Mouse (Mus musculus) megakaryocyte, adult 5-6 weeks (primary cell): Measurements from ENCODE around the gene Prdm16. TPM values are rescaled to one million over a fixed set of nuclear protein-coding genes. Genes with fewer than 3 reads are reported as not detected.

ENCODE experiments used
- ATAC-seq: 2 replicates; pipeline ENCODE4 v1.8.0; 2016; ENCODE audit warnings: mild to moderate bottlenecking, inconsistent platforms; ENCODE audit not compliant: poor library complexity, severe bottlenecking
- total RNA-seq, 2 experiments: library from RNA; stranded (forward) in 1 of 2; stranded (reverse) in 1 of 2; fragments of 153-499, 151-499 nt in 1 of 2; fragments of 221-1000, 200-1000 nt in 1 of 2; gene quantifications; 2 replicates each; pipeline versions ENCODE4 v1.2.3 to v1.2.4; 2015 to 2017

Prdm16 gene
- total RNA-seq, 2 experiments from 2014 or later = 0.73 to 0.85 TPM

DNA sequence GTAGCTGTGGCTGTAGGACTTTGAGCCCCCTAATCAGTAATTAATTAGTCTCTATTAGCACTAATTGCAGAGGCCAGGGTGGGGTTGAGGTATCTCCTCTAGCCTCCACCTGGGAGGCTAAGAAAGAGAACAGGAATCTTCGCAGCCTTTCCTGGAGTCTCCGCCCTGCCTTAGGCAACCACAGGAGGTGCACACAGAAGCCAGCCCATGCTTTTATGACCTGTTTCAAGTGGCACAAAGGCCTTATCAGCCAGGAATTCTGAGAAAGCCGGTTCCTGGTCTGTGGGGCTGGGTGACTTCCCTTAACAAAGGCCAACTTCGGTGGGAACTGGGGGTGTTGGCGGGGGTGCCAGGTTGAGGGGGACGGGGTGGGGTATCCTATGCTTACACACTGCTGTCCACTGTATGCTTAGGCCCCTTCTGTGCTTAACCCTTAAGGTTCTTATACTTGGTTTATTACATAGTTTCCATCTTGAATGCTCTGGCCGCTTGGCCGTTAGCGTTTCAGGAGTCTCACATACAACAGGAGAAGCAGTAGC is 276.8 kb downstream of the Prdm16 start:
- ATAC-seq = no peak

DNA sequence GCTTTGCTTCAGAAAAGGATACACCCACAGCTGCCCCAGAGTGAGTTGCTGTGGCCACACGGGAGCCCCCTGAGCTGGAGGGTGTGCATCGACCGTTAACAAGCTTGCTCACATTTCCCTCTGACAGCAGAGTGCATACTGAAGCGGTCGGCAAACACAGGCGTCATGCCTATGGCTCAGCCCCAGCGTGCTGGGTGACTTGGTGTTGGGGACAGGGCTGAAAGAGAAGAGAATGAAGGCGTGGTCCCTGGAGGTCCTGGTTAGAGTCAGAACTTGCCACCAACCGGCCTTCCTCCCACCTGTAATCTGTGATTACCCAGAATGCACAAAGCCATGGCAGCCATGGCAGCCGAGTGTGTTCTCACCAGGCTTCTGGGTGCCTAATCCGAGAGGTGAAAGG is 277.9 kb downstream of the Prdm16 start:
- ATAC-seq = no peak

DNA sequence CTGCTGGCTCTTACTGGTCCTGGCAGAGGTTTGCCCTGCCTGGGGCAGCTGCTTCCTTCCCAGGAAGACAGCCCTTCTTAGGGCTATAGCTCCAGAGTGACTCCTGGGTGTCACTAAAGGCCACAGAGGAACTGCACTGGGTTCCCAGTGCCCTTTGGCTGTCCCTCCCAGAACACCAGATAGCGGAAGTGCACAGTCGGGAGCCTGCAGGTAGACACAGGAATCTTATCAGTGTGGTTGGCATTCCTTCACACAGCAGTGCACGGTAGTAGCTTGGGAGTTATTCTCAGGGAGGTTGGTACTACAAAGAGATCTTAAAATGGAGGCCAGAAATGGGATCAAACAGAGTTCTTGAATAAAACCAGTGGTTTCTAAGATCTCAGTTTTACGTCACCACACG is 278.3 kb downstream of the Prdm16 start:
- no peak for ATAC-seq

DNA sequence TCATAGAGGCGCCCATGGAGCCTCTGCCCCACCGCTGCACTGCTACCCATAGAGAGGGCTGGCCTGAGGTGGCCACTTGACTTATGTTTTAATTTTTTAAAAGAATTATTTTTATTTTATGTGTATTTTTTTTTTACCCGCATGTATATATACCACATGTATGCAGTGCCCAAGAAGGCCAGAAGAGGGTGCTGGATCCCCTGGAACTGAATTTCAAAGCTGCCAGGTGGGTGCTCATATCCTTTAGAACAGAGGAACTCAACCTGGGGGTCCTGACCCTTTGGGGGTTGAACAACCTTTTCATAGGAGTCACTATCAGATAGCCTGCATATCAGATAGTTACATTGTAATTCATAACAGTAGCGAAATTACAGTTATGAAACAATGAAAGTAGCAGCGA is 281.3 kb downstream of the Prdm16 start:
- ATAC-seq = no peak

DNA sequence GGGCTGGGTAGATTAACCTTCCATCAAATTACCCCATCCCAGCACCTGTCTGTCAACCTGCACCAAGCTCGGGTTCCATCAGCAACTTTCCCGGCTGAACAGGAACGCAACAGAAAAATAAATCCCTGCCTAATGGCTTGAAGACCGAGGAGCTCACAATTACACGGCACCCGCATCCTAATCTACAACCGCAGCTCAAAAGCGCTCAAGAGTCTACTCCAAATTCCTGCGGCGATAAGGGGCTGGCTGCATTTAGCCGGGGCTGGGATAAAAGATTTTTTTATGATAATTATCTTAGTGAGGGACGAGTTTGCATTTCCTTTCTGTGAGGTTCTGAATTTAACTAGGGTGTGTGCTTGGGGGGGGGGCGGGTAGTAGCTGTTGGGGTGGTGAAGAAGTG is 284.4 kb downstream of the Prdm16 start:
- no peak for ATAC-seq

DNA sequence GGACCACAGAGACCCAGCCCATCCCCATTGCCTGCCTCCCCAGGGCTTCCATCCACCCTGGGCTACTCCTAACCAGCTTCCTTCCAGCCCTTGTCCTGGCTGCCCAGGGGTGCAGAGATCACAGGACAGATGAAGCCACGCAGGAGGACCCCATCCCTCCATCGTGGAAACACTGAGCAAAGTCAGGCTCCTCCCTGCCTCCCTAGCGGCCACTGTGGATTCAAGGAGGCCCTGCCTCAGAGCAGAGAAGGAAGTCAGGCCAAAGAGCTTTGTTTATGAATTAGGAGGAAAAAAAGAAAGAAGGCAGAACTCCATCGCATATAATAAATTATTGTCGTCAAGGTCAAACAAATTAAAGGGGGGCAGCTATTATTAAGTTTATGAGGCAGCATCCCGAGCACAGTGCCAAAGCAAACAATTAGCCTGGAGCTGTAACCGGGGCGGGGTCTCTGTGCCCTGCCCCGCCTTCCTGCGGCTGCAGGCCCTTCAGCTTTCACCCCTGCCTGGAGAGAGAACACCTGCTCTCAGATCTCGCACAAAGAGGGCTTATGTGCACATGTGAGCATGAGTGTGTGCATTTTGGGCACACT is 288.4 kb downstream of the Prdm16 start:
- ATAC-seq = no peak

DNA sequence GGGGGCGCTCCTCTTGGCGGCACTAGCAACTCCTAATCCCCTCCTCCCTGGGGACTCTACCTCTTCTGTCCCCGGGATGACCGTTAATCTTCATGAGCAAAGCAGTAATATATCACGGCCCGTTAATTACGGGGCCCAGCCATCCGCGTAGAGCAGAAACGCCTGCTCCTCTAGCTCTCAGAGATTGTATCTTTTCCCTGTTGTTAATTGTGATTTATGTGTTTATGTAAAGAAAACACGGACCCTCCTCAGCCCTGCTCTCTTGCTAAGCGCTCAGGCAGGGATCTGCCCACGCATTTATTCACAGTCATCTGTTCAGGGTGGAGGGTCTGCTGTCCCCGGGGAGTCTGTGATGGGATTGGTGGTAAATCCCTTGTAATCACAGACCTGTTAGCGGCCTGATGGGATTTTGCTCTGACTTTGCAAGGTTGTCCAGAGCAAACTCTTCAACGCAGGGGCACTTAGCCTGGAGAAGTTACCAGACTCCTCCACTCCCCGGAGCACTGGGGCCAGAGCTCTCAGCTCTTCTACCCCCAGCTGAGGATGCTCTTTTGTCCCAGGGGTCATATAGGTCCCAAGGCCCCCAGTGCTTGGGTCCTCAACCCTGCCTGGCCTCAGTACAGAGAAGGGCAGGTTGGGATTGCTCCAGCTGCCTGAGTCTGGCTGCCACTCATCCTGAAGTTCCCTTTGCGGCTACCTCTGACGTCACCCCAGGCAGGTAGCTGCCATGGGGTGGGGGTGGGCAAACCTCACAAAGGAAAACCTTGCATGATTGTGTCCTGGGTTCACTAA is 289.7 kb downstream of the Prdm16 start:
- no peak for ATAC-seq

DNA sequence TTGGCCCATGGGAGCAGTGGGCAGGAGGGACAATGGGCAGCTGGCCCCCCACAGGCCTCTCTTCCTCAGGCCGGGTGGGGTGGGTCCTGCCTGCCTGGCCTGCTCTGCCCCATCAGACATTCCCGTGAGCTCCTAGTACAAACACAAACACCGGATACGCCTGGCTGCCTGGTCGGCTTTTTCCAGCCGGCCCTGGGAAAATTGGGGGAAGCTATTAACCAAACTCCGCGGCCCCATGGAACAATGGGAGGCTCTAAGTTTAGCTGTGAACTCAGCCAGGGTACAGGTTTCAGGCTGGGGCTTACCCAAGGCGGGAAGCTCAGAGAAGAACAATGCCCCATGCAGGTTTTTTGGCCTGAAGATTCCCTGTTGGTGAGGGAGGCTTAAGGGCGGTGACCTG is 300.0 kb downstream of the Prdm16 start:
- ATAC-seq = no peak

DNA sequence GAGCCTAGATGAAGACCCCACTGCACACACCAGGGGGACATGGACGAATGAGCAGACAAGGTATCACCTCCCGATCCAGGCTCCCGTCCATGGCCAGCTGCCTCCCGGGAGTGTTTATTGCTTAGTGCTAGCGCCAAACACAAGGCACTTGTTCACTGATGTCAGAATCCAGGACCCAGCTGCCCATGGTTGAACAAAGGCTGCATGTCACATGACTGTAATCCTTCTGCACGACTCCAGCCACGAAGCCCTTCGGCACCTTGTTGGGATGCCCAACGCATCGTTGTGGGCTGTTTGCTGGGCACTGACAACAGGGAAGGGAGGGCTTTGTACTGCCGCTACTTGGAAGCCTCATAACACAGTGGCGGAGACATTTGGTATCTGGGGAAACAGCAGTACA is 300.9 kb downstream of the Prdm16 start, which contains the start of gene B230104I21Rik:
B230104I21Rik (plus strand) TSS at position 367 of the 400 bp plus-strand sequence.
- ATAC-seq = no peak

DNA sequence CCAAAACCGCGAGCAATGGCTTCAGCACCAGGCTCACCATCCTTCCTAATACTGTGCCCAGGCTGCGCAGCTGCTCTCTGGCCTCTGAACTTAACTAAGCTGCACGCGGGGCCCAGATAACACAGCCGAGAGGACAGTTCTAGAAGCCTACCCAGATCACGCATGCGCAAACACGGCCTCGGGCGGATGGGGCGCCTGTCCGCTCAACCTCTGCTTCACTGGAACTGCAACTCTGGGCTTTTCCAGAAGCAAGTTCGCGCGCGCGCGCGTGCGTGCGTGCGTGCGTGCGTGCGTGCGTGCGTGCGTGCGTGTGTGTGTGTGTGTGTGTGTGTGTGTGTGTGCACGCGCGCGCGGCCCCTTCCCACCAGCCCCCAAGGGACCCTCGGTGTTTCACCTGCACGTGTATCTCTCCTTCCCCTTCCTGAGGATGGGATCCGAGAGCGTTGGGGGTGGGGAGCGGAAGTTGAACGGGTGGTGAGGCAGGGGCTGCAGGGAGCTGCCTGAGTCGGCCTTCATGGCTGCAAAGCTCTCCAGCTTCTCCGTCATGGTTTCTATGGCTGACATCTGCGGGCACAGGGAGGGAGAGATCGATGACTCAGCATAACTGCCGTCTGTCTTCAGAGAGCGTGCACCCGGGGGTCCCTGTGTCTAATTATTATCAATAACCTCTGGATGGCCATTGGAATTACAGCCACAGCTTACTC is 301.8 kb downstream of the Prdm16 start:
- ATAC-seq = peak; percentile 55

DNA sequence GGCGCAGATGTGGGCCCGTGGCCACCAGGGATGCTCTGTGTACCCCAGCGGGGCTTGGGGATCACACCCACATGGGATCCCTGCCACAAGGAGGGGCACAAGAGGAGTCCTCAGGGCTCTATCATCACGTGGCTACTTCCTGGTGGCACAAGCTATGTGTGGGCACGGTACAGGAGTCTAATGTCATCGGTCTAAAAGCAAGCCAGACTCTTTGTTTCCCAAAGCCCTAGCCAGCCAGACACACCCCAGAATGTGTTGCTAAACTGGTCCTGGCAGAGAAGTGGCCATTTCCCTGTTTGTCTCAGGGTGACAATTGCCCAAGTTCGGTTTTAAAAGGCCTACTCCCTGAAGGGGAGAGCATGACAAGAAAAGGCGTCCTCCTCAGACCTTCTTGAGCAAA is 303.4 kb downstream of the Prdm16 start:
- no peak for ATAC-seq

DNA sequence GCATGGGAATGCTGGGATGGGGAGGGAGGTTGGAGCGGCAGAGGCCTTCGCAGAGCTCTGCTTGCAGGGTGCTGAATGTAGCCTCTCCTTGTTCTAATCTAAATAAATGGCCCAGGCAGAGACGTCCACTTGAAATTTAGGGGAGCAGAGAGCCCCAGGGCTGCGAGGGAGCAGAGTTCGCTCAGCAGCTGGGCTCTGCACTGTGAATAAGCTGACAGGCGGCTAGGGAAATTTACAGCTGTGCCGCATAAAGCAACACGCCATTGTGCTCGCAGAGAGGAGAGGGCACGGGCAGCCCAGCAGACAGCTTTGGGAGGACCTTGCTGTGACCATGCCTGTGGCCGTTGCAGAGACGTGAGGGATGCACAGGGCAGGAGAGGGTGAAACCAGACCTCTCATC is 305.4 kb downstream of the Prdm16 start:
- ATAC-seq = no peak

DNA sequence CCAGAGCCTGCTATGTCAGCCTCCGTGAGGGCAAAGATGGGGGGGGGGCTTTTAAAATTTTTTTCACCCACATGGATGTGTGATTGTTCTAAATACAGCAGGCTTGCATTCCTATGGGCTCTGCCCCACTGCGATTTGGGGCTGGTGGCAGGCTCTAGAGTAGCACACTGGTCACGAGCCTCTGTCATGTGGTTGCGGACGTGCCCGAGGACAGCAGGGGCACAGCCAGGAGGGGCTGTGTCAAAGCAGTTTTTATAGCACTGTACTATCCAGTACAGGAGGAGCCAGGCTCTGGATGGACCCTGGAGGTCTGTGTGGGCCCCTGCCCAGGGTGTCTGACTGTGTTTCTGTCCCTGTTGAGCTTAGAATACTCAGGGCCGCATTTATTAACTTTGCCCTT is 306.7 kb downstream of the Prdm16 start:
- no peak for ATAC-seq

DNA sequence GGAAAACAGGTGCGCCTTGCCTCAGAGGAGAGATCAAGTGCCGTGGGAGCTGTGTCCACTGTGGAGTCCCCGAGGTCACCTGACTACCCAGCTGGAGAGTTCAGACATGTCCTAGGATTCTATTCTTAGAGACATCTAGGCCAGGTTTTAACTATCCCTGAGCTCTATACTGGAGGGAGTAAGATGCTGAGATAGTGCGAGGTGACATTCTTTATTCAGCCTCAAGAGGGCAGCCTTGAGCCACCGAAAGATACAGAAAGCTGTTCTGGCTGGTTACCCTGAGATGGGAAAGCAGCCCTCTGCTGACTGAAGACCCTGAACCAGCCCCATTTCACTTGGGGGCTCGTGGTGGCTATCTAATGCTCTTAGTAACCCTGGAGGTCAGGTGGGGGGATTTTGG is 307.8 kb downstream of the Prdm16 start:
- peak; percentile 73 for ATAC-seq

DNA sequence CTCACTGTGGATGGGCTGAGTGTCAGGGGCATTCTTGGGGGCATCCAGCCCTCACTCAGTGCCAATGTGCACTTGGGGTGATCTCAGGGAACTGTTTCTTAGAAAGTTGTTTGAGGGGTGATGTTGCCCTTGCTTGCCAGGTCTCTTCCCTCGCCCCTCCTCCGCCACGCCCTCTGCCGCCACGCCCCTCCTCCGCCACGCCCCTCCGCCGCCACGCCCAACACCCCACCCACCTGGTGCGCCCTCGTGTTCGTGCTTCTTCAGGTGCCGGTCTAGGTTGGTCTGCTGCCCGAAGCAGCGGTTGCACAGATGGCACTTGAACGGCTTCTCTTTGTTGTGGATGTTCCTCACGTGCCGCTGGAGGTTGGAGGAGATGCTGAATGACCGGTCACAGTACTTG is 308.2 kb downstream of the Prdm16 start:
- ATAC-seq = no peak

DNA sequence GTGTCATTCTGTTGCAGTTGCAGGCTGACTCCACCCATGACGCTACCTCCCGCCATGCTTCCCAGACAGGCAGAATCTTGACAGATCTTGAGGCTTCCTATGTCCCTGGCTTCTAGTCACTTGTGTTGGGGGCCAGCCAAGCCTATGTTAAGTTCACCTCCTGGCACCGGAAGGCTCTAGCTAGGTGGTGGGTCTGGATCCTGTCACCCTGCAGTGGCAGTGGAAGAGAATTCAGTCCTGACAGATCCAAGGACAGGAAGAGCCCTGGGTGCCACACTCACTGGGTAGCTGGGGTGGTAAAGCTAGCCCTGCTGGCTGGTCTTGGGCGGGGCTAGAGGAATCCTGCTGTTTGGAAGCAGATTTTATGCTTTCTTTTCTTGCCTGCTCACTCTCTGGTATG is 311.3 kb downstream of the Prdm16 start:
- no peak for ATAC-seq

DNA sequence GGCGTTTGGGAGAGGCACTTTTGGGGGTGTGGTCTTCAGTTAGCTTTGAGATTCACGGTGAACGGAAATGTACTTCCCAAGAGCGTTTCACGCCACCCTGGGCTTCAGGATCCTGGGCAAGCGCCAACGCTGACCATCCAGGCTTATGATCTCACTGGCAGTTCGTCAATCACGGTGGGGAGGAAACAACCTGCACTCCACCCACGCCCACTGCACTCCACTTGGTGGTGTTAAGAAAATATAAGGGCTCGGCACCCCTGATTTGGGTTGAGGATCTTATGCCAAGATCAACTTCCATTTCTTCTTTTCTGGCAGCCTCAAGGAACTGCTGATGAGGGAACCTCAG is 323.1 kb downstream of the Prdm16 start:
- ATAC-seq = no peak

DNA sequence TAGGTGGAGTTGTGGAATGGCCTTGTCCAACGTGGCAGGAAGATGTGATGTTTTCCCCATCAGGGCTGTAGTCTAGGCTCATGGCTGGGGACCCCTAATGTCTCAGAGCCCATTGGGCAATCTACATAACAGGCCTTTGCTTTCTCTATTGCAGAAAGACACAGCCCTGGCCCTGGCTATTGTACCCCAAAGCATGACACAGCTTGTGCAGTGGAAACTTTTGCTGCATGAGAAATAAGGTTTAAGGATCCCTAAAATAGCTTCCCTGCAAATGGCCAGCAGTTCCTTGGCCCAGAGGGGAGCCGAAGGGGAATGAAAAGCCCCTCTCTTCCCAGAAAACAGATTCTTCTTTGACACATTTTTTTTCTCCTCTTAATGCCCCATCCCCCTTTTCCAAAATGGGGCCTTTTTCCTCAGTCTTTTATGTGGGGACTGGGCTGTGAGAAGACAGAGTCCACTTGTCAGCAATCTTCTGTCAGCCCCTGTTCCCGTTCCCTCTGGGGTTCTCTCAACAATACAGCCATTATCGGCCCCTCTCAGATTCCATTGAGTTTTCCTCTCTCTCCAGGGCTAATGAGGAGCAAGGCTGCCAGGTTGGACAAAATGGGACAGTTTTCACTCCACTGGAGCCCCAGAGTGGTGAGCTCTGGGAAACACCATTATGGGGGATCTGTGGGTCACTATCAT is 323.6 kb downstream of the Prdm16 start:
- no peak for ATAC-seq

DNA sequence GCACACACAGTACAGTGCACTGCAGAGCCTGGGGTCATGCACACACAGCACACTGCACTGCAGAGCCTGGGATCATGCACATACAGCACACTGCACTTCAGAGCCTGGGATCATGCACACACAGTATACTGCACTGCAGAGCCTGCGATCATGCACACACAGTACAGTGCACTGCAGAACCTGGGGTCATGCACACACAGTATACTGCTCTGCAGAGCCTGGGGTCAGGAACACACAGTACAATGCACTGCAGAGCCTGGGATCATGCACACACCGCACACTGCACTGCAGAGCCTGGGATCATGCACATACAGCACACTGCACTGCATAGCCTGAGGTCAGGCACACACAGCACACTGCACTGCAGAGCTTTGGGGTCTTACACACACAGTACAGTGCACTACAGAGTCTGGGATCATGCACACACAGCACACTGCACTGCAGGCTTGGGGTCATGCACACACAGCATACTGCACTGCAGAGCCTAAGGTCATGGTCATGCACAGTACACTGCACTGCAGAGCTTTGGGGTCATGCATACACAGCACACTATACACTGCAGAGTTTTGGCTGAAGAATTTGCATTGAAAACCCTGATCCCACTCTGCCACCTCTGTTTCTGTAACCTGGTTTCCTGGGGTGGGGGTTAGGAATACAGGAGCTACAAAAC is 324.4 kb downstream of the Prdm16 start:
- no peak for ATAC-seq

DNA sequence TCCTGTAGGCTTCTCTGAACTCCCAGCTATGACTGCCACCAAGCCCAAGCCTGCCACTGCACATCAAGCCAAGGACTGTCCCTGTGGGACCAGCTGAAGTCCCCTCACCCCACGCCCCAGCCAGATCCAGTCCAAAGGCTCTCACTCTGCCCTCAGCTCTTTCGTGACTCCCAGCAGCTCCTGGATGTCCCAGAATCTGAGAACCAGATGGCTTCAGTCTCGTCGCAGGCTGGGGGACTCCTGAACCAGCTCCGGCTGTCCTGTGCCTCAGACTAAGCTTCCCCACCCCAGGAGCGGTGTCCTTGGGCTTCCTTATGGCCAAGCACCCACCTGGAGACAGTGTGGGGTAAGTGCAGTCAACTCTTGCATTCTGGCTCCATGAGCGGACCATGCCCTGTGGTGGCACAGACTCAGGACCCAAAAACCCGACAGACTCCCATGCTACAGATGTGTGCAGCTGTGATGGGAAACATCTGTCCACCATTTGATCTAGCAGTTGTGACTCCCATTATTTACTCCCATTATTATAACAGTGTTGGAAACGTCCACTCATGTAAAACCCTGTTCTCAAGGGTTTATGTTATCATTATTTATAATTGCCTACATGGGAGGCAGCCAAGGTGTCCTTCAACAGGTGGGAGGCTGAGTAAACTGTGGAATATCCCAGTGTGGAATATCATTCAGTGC is 326.0 kb downstream of the Prdm16 start:
- no peak for ATAC-seq
